Mouse (Mus musculus): ENCODE measurements around the gene Ltb. TPM values are rescaled to one million over a fixed set of nuclear protein-coding genes. Genes with fewer than 3 reads are reported as not detected.

Gene Ltb
- total and polyA plus RNA-seq, 2 experiments from 2014 or later, result 0.27 to 0.33 TPM

- H3K9ac ChIP-seq (replicated peaks; ENCODE audit: low read depth, low read length), result no peak overlapping the region
- 56% methylated on average over 9 of the region's 9 CpGs for WGBS
- H3K36me3 ChIP-seq (replicated peaks; ENCODE audit: control insufficient read depth, insufficient read depth, low read length), result peaks cover 99% of the 10 kb centered on the region
- no peaks in the 10 kb centered on the region for H3K4me1 ChIP-seq (ENCODE audit: control insufficient read depth, insufficient read depth)
- H3K9me3 ChIP-seq (replicated peaks; ENCODE audit: control insufficient read depth, low read length), result no peaks in the 10 kb centered on the region
- DNase-seq (ENCODE audit: low spot score), result no peak
- H3K27me3 ChIP-seq (ENCODE audit: control insufficient read depth, insufficient read depth, low read length), result no peaks in the 10 kb centered on the region
- H3K4me2 ChIP-seq (ENCODE audit: low read depth, low read length), result no peak overlapping the region
- H3K4me3 ChIP-seq (ENCODE audit: low read depth, low read length), result no peak overlapping the region
- no peak for ATAC-seq (ENCODE audit: insufficient read depth, low read depth)
- no peak overlapping the region for H3K27ac ChIP-seq (ENCODE audit: low read depth)
- no peak for TF ChIP-seq CTCF (IDR thresholded peaks at IDR 0.05; ENCODE audit: low read depth)
- TF ChIP-seq EP300 (IDR thresholded peaks at IDR 0.05; ENCODE audit: low read depth), result no peak
Measured at GRCm38 (mm10) chr17:35153077-35153476, 41.2 kb upstream of the Ltb start.

GRCm38 (mm10) chr17:35153931-35154330, 40.3 kb upstream of the Ltb start:
- no peak overlapping the region for H3K27ac ChIP-seq (ENCODE audit: low read depth)
- H3K36me3 ChIP-seq (replicated peaks; ENCODE audit: control insufficient read depth, insufficient read depth, low read length), result peaks cover 99% of the 10 kb centered on the region
- no peak for ATAC-seq (ENCODE audit: insufficient read depth, low read depth)
- no peak overlapping the region for H3K4me3 ChIP-seq (ENCODE audit: low read depth, low read length)
- no peaks in the 10 kb centered on the region for H3K4me1 ChIP-seq (ENCODE audit: control insufficient read depth, insufficient read depth)
- TF ChIP-seq CTCF (IDR thresholded peaks at IDR 0.05; ENCODE audit: low read depth) (no peak), EP300 (IDR thresholded peaks at IDR 0.05; ENCODE audit: low read depth) (no peak)
- WGBS, result 79% methylated on average over 4 of the region's 4 CpGs
- H3K4me2 ChIP-seq (ENCODE audit: low read depth, low read length), result no peak overlapping the region
- DNase-seq (ENCODE audit: low spot score), result no peak
- H3K27me3 ChIP-seq (ENCODE audit: control insufficient read depth, insufficient read depth, low read length), result no peaks in the 10 kb centered on the region
- no peak overlapping the region for H3K9ac ChIP-seq (replicated peaks; ENCODE audit: low read depth, low read length)
- H3K9me3 ChIP-seq (replicated peaks; ENCODE audit: control insufficient read depth, low read length), result no peaks in the 10 kb centered on the region

GRCm38 (mm10) chr17:35154616-35155015, 39.6 kb upstream of the Ltb start:
- Histone ChIP-seq H3K36me3 (replicated peaks; ENCODE audit: control insufficient read depth, insufficient read depth, low read length) (peaks cover 99% of the 10 kb centered on the region), H3K9ac (replicated peaks; ENCODE audit: low read depth, low read length) (no peak overlapping the region), H3K4me3 (ENCODE audit: low read depth, low read length) (no peak overlapping the region), H3K9me3 (replicated peaks; ENCODE audit: control insufficient read depth, low read length) (no peaks in the 10 kb centered on the region), H3K27ac (ENCODE audit: low read depth) (no peak overlapping the region), H3K4me2 (ENCODE audit: low read depth, low read length) (no peak overlapping the region), H3K27me3 (ENCODE audit: control insufficient read depth, insufficient read depth, low read length) (no peaks in the 10 kb centered on the region), H3K4me1 (ENCODE audit: control insufficient read depth, insufficient read depth) (no peaks in the 10 kb centered on the region)
- no peak for ATAC-seq (ENCODE audit: insufficient read depth, low read depth)
- WGBS, result 76% methylated on average over 7 of the region's 7 CpGs
- no peak for TF ChIP-seq EP300 (IDR thresholded peaks at IDR 0.05; ENCODE audit: low read depth)
- no peak for TF ChIP-seq CTCF (IDR thresholded peaks at IDR 0.05; ENCODE audit: low read depth)
- DNase-seq (ENCODE audit: low spot score), result no peak

- Histone ChIP-seq H3K4me3 (ENCODE audit: low read depth, low read length) (no peak overlapping the region), H3K4me1 (ENCODE audit: control insufficient read depth, insufficient read depth) (no peaks in the 10 kb centered on the region), H3K9me3 (replicated peaks; ENCODE audit: control insufficient read depth, low read length) (no peaks in the 10 kb centered on the region), H3K36me3 (replicated peaks; ENCODE audit: control insufficient read depth, insufficient read depth, low read length) (peaks cover 99% of the 10 kb centered on the region), H3K9ac (replicated peaks; ENCODE audit: low read depth, low read length) (no peak overlapping the region), H3K27ac (ENCODE audit: low read depth) (no peak overlapping the region), H3K27me3 (ENCODE audit: control insufficient read depth, insufficient read depth, low read length) (no peaks in the 10 kb centered on the region), H3K4me2 (ENCODE audit: low read depth, low read length) (no peak overlapping the region)
- no peak for TF ChIP-seq EP300 (IDR thresholded peaks at IDR 0.05; ENCODE audit: low read depth)
- TF ChIP-seq CTCF (IDR thresholded peaks at IDR 0.05; ENCODE audit: low read depth), result no peak
- no peak for ATAC-seq (ENCODE audit: insufficient read depth, low read depth)
- no peak for DNase-seq (ENCODE audit: low spot score)
- 81% methylated on average over 12 of the region's 12 CpGs for WGBS
Measured at GRCm38 (mm10) chr17:35155451-35155850, 38.8 kb upstream of the Ltb start.

- H3K27me3 ChIP-seq (ENCODE audit: control insufficient read depth, insufficient read depth, low read length), result no peaks in the 10 kb centered on the region
- peaks cover 100% of the 10 kb centered on the region for H3K36me3 ChIP-seq (replicated peaks; ENCODE audit: control insufficient read depth, insufficient read depth, low read length)
- no peak for DNase-seq (ENCODE audit: low spot score)
- ATAC-seq (ENCODE audit: insufficient read depth, low read depth), result no peak
- no peak overlapping the region for H3K4me2 ChIP-seq (ENCODE audit: low read depth, low read length)
- no peaks in the 10 kb centered on the region for H3K9me3 ChIP-seq (replicated peaks; ENCODE audit: control insufficient read depth, low read length)
- no peak overlapping the region for H3K4me3 ChIP-seq (ENCODE audit: low read depth, low read length)
- no peak for TF ChIP-seq CTCF (IDR thresholded peaks at IDR 0.05; ENCODE audit: low read depth)
- TF ChIP-seq EP300 (IDR thresholded peaks at IDR 0.05; ENCODE audit: low read depth), result no peak
- H3K27ac ChIP-seq (ENCODE audit: low read depth), result no peak overlapping the region
- WGBS, result 85% methylated on average over 33 of the region's 33 CpGs
- H3K4me1 ChIP-seq (ENCODE audit: control insufficient read depth, insufficient read depth), result no peaks in the 10 kb centered on the region
- no peak overlapping the region for H3K9ac ChIP-seq (replicated peaks; ENCODE audit: low read depth, low read length)
Measured at GRCm38 (mm10) chr17:35156461-35157200, 37.6 kb upstream of the Ltb start.

- no peak overlapping the region for H3K4me3 ChIP-seq (ENCODE audit: low read depth, low read length)
- H3K27ac ChIP-seq (ENCODE audit: low read depth), result no peak overlapping the region
- no peak for ATAC-seq (ENCODE audit: insufficient read depth, low read depth)
- no peak overlapping the region for H3K9ac ChIP-seq (replicated peaks; ENCODE audit: low read depth, low read length)
- no peak for TF ChIP-seq EP300 (IDR thresholded peaks at IDR 0.05; ENCODE audit: low read depth)
- no peak for TF ChIP-seq CTCF (IDR thresholded peaks at IDR 0.05; ENCODE audit: low read depth)
- no peaks in the 10 kb centered on the region for H3K27me3 ChIP-seq (ENCODE audit: control insufficient read depth, insufficient read depth, low read length)
- peaks cover 99% of the 10 kb centered on the region for H3K36me3 ChIP-seq (replicated peaks; ENCODE audit: control insufficient read depth, insufficient read depth, low read length)
- H3K4me2 ChIP-seq (ENCODE audit: low read depth, low read length), result no peak overlapping the region
- DNase-seq (ENCODE audit: low spot score), result no peak
- WGBS, result 80% methylated on average over 8 of the region's 8 CpGs
- H3K4me1 ChIP-seq (ENCODE audit: control insufficient read depth, insufficient read depth), result peaks cover 3% of the 10 kb centered on the region
- no peaks in the 10 kb centered on the region for H3K9me3 ChIP-seq (replicated peaks; ENCODE audit: control insufficient read depth, low read length)
Measured at GRCm38 (mm10) chr17:35157254-35157653, 37.0 kb upstream of the Ltb start.

Data from heart, postnatal 0 days (tissue).